Mouse (Mus musculus): Measurements from ENCODE around the gene Tpsab1. TPM values are rescaled to one million over a fixed set of nuclear protein-coding genes. Genes with fewer than 3 reads are reported as not detected.

Gene Tpsab1
- 0.63 TPM in 1 of 2 replicates, not detected in the other for polyA plus RNA-seq (2012; ENCODE audit: insufficient read depth, insufficient read length, missing spikeins)

- Histone ChIP-seq H3K4me1 (ENCODE audit: control insufficient read depth, insufficient read depth, insufficient read length, low read length) (no peaks in the 10 kb centered on the region), H3K27ac (replicated peaks; ENCODE audit: low read depth, low read length) (no peak within 1 kb of the TSS), H3K4me3 (ENCODE audit: insufficient read depth, low read depth, low read length) (no peak within 1 kb of the TSS)
These were observed at the start of gene Tpsab1 for GRCm38 (mm10) chr17:25345462-25345861. Gene Tpsab1, minus strand, starts transcription at chr17:25345562.

GRCm38 (mm10) chr17:25394526-25394925 lies 49.2 kb upstream of the Tpsab1 start:
- no peaks in the 10 kb centered on the region for H3K4me1 ChIP-seq (ENCODE audit: control insufficient read depth, insufficient read depth, insufficient read length, low read length)
- H3K27ac ChIP-seq (replicated peaks; ENCODE audit: low read depth, low read length): no peak overlapping the region
- H3K4me3 ChIP-seq (ENCODE audit: insufficient read depth, low read depth, low read length): no peak overlapping the region

- Histone ChIP-seq H3K4me3 (ENCODE audit: insufficient read depth, low read depth, low read length) (no peak overlapping the region), H3K27ac (replicated peaks; ENCODE audit: low read depth, low read length) (no peak overlapping the region), H3K4me1 (ENCODE audit: control insufficient read depth, insufficient read depth, insufficient read length, low read length) (no peaks in the 10 kb centered on the region)
These were observed 28.6 kb upstream of the Tpsab1 start for GRCm38 (mm10) chr17:25374011-25374410.

GRCm38 (mm10) chr17:25372491-25372890 lies 27.1 kb upstream of the Tpsab1 start:
- H3K4me1 ChIP-seq (ENCODE audit: control insufficient read depth, insufficient read depth, insufficient read length, low read length): no peaks in the 10 kb centered on the region
- H3K4me3 ChIP-seq (ENCODE audit: insufficient read depth, low read depth, low read length): no peak overlapping the region
- no peak overlapping the region for H3K27ac ChIP-seq (replicated peaks; ENCODE audit: low read depth, low read length)

- no peak within 1 kb of the TSS for H3K27ac ChIP-seq (replicated peaks; ENCODE audit: low read depth, low read length)
- no peaks in the 10 kb centered on the region for H3K4me1 ChIP-seq (ENCODE audit: control insufficient read depth, insufficient read depth, insufficient read length, low read length)
- H3K4me3 ChIP-seq (ENCODE audit: insufficient read depth, low read depth, low read length): no peak within 1 kb of the TSS
These were observed 23.6 kb upstream of the Tpsab1 start, which contains the start of gene Tpsg1 for GRCm38 (mm10) chr17:25368973-25369372. Gene Tpsg1, plus strand, starts transcription at chr17:25369273.

GRCm38 (mm10) chr17:25366005-25366404 lies 20.6 kb upstream of the Tpsab1 start, which contains the start of gene Tpsb2:
Gene Tpsb2, plus strand, starts transcription at chr17:25366305.
- no peak within 1 kb of the TSS for H3K27ac ChIP-seq (replicated peaks; ENCODE audit: low read depth, low read length)
- H3K4me1 ChIP-seq (ENCODE audit: control insufficient read depth, insufficient read depth, insufficient read length, low read length): no peaks in the 10 kb centered on the region
- H3K4me3 ChIP-seq (ENCODE audit: insufficient read depth, low read depth, low read length): no peak within 1 kb of the TSS

- Histone ChIP-seq H3K4me1 (ENCODE audit: control insufficient read depth, insufficient read depth, insufficient read length, low read length) (no peaks in the 10 kb centered on the region), H3K27ac (replicated peaks; ENCODE audit: low read depth, low read length) (no peak overlapping the region), H3K4me3 (ENCODE audit: insufficient read depth, low read depth, low read length) (no peak overlapping the region)
These were observed 18.4 kb upstream of the Tpsab1 start for GRCm38 (mm10) chr17:25363726-25364125.

- H3K4me3 ChIP-seq (ENCODE audit: insufficient read depth, low read depth, low read length): no peak overlapping the region
- H3K27ac ChIP-seq (replicated peaks; ENCODE audit: low read depth, low read length): no peak overlapping the region
- H3K4me1 ChIP-seq (ENCODE audit: control insufficient read depth, insufficient read depth, insufficient read length, low read length): no peaks in the 10 kb centered on the region
These were observed 15.9 kb upstream of the Tpsab1 start for GRCm38 (mm10) chr17:25361291-25361690.

- no peaks in the 10 kb centered on the region for H3K4me1 ChIP-seq (ENCODE audit: control insufficient read depth, insufficient read depth, insufficient read length, low read length)
- H3K4me3 ChIP-seq (ENCODE audit: insufficient read depth, low read depth, low read length): no peak overlapping the region
- H3K27ac ChIP-seq (replicated peaks; ENCODE audit: low read depth, low read length): no peak overlapping the region
These were observed 3.9 kb downstream of the Tpsab1 start for GRCm38 (mm10) chr17:25341490-25341889.

GRCm38 (mm10) chr17:25340003-25340402 lies 5.4 kb downstream of the Tpsab1 start:
- Histone ChIP-seq H3K4me1 (ENCODE audit: control insufficient read depth, insufficient read depth, insufficient read length, low read length) (no peaks in the 10 kb centered on the region), H3K27ac (replicated peaks; ENCODE audit: low read depth, low read length) (no peak overlapping the region)

GRCm38 (mm10) chr17:25338218-25338617 lies 7.1 kb downstream of the Tpsab1 start:
- H3K4me1 ChIP-seq (ENCODE audit: control insufficient read depth, insufficient read depth, insufficient read length, low read length): no peaks in the 10 kb centered on the region
- no peak overlapping the region for H3K4me3 ChIP-seq (ENCODE audit: insufficient read depth, low read depth, low read length)
- no peak overlapping the region for H3K27ac ChIP-seq (replicated peaks; ENCODE audit: low read depth, low read length)

More at GRCm38 (mm10) chr17:25340003-25340402, 5.4 kb downstream of the Tpsab1 start:
- no peak overlapping the region for H3K4me3 ChIP-seq (ENCODE audit: insufficient read depth, low read depth, low read length)

- Histone ChIP-seq H3K27ac (replicated peaks; ENCODE audit: low read depth, low read length) (no peak overlapping the region), H3K4me3 (ENCODE audit: insufficient read depth, low read depth, low read length) (no peak overlapping the region), H3K4me1 (ENCODE audit: control insufficient read depth, insufficient read depth, insufficient read length, low read length) (no peaks in the 10 kb centered on the region)
These were observed 11.4 kb downstream of the Tpsab1 start for GRCm38 (mm10) chr17:25333943-25334342.

GRCm38 (mm10) chr17:25332321-25332720 lies 13.0 kb downstream of the Tpsab1 start:
- Histone ChIP-seq H3K4me3 (ENCODE audit: insufficient read depth, low read depth, low read length) (no peak overlapping the region), H3K27ac (replicated peaks; ENCODE audit: low read depth, low read length) (no peak overlapping the region), H3K4me1 (ENCODE audit: control insufficient read depth, insufficient read depth, insufficient read length, low read length) (no peaks in the 10 kb centered on the region)

- no peak overlapping the region for H3K27ac ChIP-seq (replicated peaks; ENCODE audit: low read depth, low read length)
These were observed 22.4 kb downstream of the Tpsab1 start for GRCm38 (mm10) chr17:25322930-25323329.

GRCm38 (mm10) chr17:25320819-25321218 lies 24.5 kb downstream of the Tpsab1 start:
- H3K27ac ChIP-seq (replicated peaks; ENCODE audit: low read depth, low read length): no peak overlapping the region
- no peak overlapping the region for H3K4me3 ChIP-seq (ENCODE audit: insufficient read depth, low read depth, low read length)
- H3K4me1 ChIP-seq (ENCODE audit: control insufficient read depth, insufficient read depth, insufficient read length, low read length): no peaks in the 10 kb centered on the region

More at GRCm38 (mm10) chr17:25322930-25323329, 22.4 kb downstream of the Tpsab1 start:
- H3K4me3 ChIP-seq (ENCODE audit: insufficient read depth, low read depth, low read length): no peak overlapping the region
- no peaks in the 10 kb centered on the region for H3K4me1 ChIP-seq (ENCODE audit: control insufficient read depth, insufficient read depth, insufficient read length, low read length)

- H3K27ac ChIP-seq (replicated peaks; ENCODE audit: low read depth, low read length): no peak within 1 kb of the TSS
- H3K4me1 ChIP-seq (ENCODE audit: control insufficient read depth, insufficient read depth, insufficient read length, low read length): no peaks in the 10 kb centered on the region
- no peak within 1 kb of the TSS for H3K4me3 ChIP-seq (ENCODE audit: insufficient read depth, low read depth, low read length)
These were observed 27.0 kb downstream of the Tpsab1 start, which contains the start of gene Prss29 for GRCm38 (mm10) chr17:25318354-25318753. Gene Prss29, plus strand, starts transcription at chr17:25318654.
